Mouse (Mus musculus) forebrain, embryonic 11.5 days (tissue): Measurements from ENCODE around the gene Diablo. TPM values are rescaled to one million over a fixed set of nuclear protein-coding genes. Genes with fewer than 3 reads are reported as not detected.
A peak's percentile ranks its signal among the peaks of the same experiment; 100 is the strongest.

Experiments used
- ATAC-seq: fragments of 200-750 bp; cut with Nextera tagmentation; replicated peaks from 2 replicates; pipeline ENCODE4 v1.8.0; 2017; ENCODE audit warnings: moderate TSS enrichment; ENCODE audit not compliant: low FRiP score
- DNase-seq: peaks from one replicate; pipeline ENCODE4 v3.0.0-alpha.2; 2017; ENCODE audit warnings: low spot score
- H3K27ac ChIP-seq: fragments of 300-500 bp; sonication (generic); 2 replicates; pipeline ENCODE4 v1.5.1; 2014; ENCODE audit warnings: low read depth, low read length
- H3K27me3 ChIP-seq: fragments of 300-500 bp; sonication (generic); 2 replicates; pipeline ENCODE4 v1.6.1; 2014; ENCODE audit warnings: mild to moderate bottlenecking, low read length, mixed read lengths; ENCODE audit not compliant: control insufficient read depth, insufficient read depth
- H3K36me3 ChIP-seq: fragments of 300-500 bp; sonication (generic); 2 replicates; pipeline ENCODE4 v1.6.1; 2014; ENCODE audit warnings: mild to moderate bottlenecking, low read length, moderate library complexity, mixed read lengths; ENCODE audit not compliant: control insufficient read depth, insufficient read depth
- H3K4me1 ChIP-seq: fragments of 300-500 bp; sonication (generic); replicated peaks from 2 replicates; pipeline ENCODE4 v1.6.1; 2014; ENCODE audit warnings: low read length, mixed read lengths; ENCODE audit not compliant: control insufficient read depth, insufficient read depth
- H3K4me2 ChIP-seq: fragments of 300-500 bp; sonication (generic); 2 replicates; pipeline ENCODE4 v1.6.1; 2014; ENCODE audit warnings: low read depth, mild to moderate bottlenecking, low read length, moderate library complexity, mixed read lengths; ENCODE audit not compliant: severe bottlenecking
- H3K4me3 ChIP-seq: fragments of 300-500 bp; sonication (generic); 2 replicates; pipeline ENCODE4 v1.5.1; 2014; ENCODE audit warnings: low read depth, low read length
- H3K9ac ChIP-seq: fragments of 300-500 bp; sonication (generic); 2 replicates; pipeline ENCODE4 v1.6.1; 2014; ENCODE audit warnings: low read length
- H3K9me3 ChIP-seq: fragments of 300-500 bp; sonication (generic); 2 replicates; pipeline ENCODE4 v1.6.1; 2016; ENCODE audit warnings: low read length, mixed read lengths; ENCODE audit not compliant: control insufficient read depth
- WGBS: fragments of 180-500 bp; shearing (Covaris S2); extraction: QIAGEN DNeasy Blood & Tissue Kit; methylation state at CpG from one replicate; pipeline ENCODE4 v1.1.7; 2014; 5-methylcytosine and 5-hydroxymethylcytosine counted together
- microRNA-seq: library from miRNA; unstranded; fragments of <30 nt; microRNA quantifications from one replicate; pipeline ENCODE4, GENCODE M21; 2016; ENCODE audit not compliant: insufficient number of aligned reads
- polyA plus RNA-seq: library from polyadenylated mRNA; unstranded; fragments of >200 nt; fragmentation: Nextera tagmentation; extraction: Ambion mirVana; gene quantifications from 2 replicates; pipeline ENCODE4 v1.2.1, GENCODE M21; 2014

Gene Diablo
- polyA plus RNA-seq, 1 experiment from 2014 or later = 140 TPM

GRCm38 (mm10) chr5:123489112-123489785, 34.7 kb downstream of the Diablo start, which contains the start of the genes Lrrc43 and Il31:
Lrrc43 (plus strand) TSS chr5:123489305.
Il31 (minus strand) TSS chr5:123489489.
- no peaks in the 10 kb centered on the region for H3K9me3 ChIP-seq
- 6% methylated on average over 25 of the region's 25 CpGs for WGBS
- DNase-seq (peak; percentile 71), ATAC-seq (peak; percentile 49; the same call in 1 of the 2 replicates)
- H3K27me3 ChIP-seq = no peaks in the 10 kb centered on the region
- no peaks in the 10 kb centered on the region for H3K36me3 ChIP-seq
- peak within 1 kb of the TSS; percentile 52 for H3K4me2 ChIP-seq
- H3K4me3 ChIP-seq = peak within 1 kb of the TSS; percentile 22
- H3K4me1 ChIP-seq = peaks cover 6% of the 10 kb centered on the region; the same call in 1 of the 2 replicates
- no peak within 1 kb of the TSS for H3K9ac ChIP-seq
- no peak within 1 kb of the TSS for H3K27ac ChIP-seq

- no peaks in the 10 kb centered on the region for H3K36me3 ChIP-seq
- H3K4me2 ChIP-seq = no peak overlapping the region
- DNase-seq = no peak
- no peak overlapping the region for H3K9ac ChIP-seq
- H3K27me3 ChIP-seq = no peaks in the 10 kb centered on the region
- peaks cover 6% of the 10 kb centered on the region; the same call in 1 of the 2 replicates for H3K4me1 ChIP-seq
- ATAC-seq = no peak
- no peaks in the 10 kb centered on the region for H3K9me3 ChIP-seq
- WGBS = 89% methylated on average over 11 of the region's 11 CpGs
- no peak overlapping the region for H3K4me3 ChIP-seq
- no peak overlapping the region for H3K27ac ChIP-seq
These were observed 36.1 kb downstream of the Diablo start for GRCm38 (mm10) chr5:123487659-123488395.

GRCm38 (mm10) chr5:123473817-123474216, 50.2 kb downstream of the Diablo start:
- Histone ChIP-seq H3K9ac (no peak overlapping the region), H3K4me1 (no peaks in the 10 kb centered on the region), H3K4me2 (no peak overlapping the region), H3K9me3 (no peaks in the 10 kb centered on the region), H3K4me3 (no peak overlapping the region), H3K27ac (no peak overlapping the region), H3K36me3 (no peaks in the 10 kb centered on the region), H3K27me3 (no peaks in the 10 kb centered on the region)
- DNase-seq (no peak), ATAC-seq (no peak)
- WGBS = 72% methylated on average over 5 of the region's 5 CpGs

- Histone ChIP-seq H3K4me1 (no peaks in the 10 kb centered on the region), H3K27me3 (no peaks in the 10 kb centered on the region), H3K4me2 (no peak overlapping the region), H3K27ac (no peak overlapping the region), H3K4me3 (no peak overlapping the region), H3K9ac (no peak overlapping the region), H3K36me3 (no peaks in the 10 kb centered on the region), H3K9me3 (no peaks in the 10 kb centered on the region)
- ATAC-seq = no peak
- peak; percentile 58 for DNase-seq
- 70% methylated on average over 10 of the region's 10 CpGs for WGBS
These were observed 53.1 kb downstream of the Diablo start for GRCm38 (mm10) chr5:123470784-123471400.

- Histone ChIP-seq H3K27me3 (no peaks in the 10 kb centered on the region), H3K4me1 (no peaks in the 10 kb centered on the region), H3K4me3 (no peak overlapping the region), H3K4me2 (no peak overlapping the region), H3K27ac (no peak overlapping the region), H3K9me3 (no peaks in the 10 kb centered on the region), H3K36me3 (no peaks in the 10 kb centered on the region), H3K9ac (no peak overlapping the region)
- DNase-seq (no peak), ATAC-seq (no peak)
- WGBS = 92% methylated on average over 1 of the region's 1 CpGs
These were observed 59.3 kb downstream of the Diablo start for GRCm38 (mm10) chr5:123464638-123465037.

- 58% methylated on average over 5 of the region's 5 CpGs for WGBS
- ATAC-seq (no peak), DNase-seq (no peak)
- H3K9ac ChIP-seq = no peak overlapping the region
- no peak overlapping the region for H3K4me3 ChIP-seq
- H3K9me3 ChIP-seq = no peaks in the 10 kb centered on the region
- no peaks in the 10 kb centered on the region for H3K36me3 ChIP-seq
- no peak overlapping the region for H3K27ac ChIP-seq
- H3K27me3 ChIP-seq = no peaks in the 10 kb centered on the region
- H3K4me1 ChIP-seq = no peaks in the 10 kb centered on the region
- no peak overlapping the region for H3K4me2 ChIP-seq
These were observed 62.6 kb downstream of the Diablo start for GRCm38 (mm10) chr5:123461420-123461819.

Small RNA genes within 50 kb of the gene (microRNA-seq; reads per million reads assigned to microRNA genes)
- not detected for gene Mir7647

Other genes with a start within 250 kb of the Diablo start
- gene Bcl7a, start 180.3 kb downstream of the Diablo start, polyA plus RNA-seq = 57.1 and 61.7 TPM in 2 replicates
- gene Mlxip, start 129.4 kb downstream of the Diablo start, polyA plus RNA-seq = 22.3 and 22.7 TPM in 2 replicates
- gene Lrrc43, start 34.9 kb downstream of the Diablo start, polyA plus RNA-seq = not detected in 2 replicates
- gene Il31, start 34.7 kb downstream of the Diablo start, polyA plus RNA-seq = not detected in 2 replicates
- 1.0 and 1.1 TPM in 2 replicates for gene B3gnt4, start 13.7 kb downstream of the Diablo start, polyA plus RNA-seq
- gene Gm49027, start 1.3 kb upstream of the Diablo start, polyA plus RNA-seq = 0.45 and 0.64 TPM in 2 replicates
- gene Vps33a, start 48.9 kb upstream of the Diablo start, polyA plus RNA-seq = 31.0 and 39.6 TPM in 2 replicates
- 55.1 and 57.7 TPM in 2 replicates for gene Clip1, start 160.4 kb upstream of the Diablo start, polyA plus RNA-seq
- 106 and 109 TPM in 2 replicates for gene Zcchc8, start 196.9 kb upstream of the Diablo start, polyA plus RNA-seq
- 140 and 178 TPM in 2 replicates for gene Rsrc2, start 225.2 kb upstream of the Diablo start, polyA plus RNA-seq
- gene Kntc1, start 225.5 kb upstream of the Diablo start, polyA plus RNA-seq = 53.8 and 65.0 TPM in 2 replicates